15 mouse cellular contexts compared by ENCODE assay signal in genomic region chr5:74160349-74160748, GRCm38 (mm10). TPM values are rescaled to one million over a fixed set of nuclear protein-coding genes. Genes with fewer than 3 reads are reported as not detected.
A peak's percentile ranks its signal among the peaks of the same experiment; 100 is the strongest.
DNase-seq lines count a peak whose midpoint lies in the region; ATAC-seq and TF ChIP-seq lines count a peak whose summit lies in the region.
"Had no signal": no experiment of that assay in that cellular context is flagged by ENCODE, and none has a peak within 500 bp of the region (broad histone marks: within the 10 kb centered on the region; RNA-seq: fewer than 3 reads in every experiment).

No protein-coding gene starts in this region.

- 37% methylated on average over 4 of the region's 4 CpGs for WGBS in heart, embryonic 11.5 days (ENCODE audit: insufficient replicate concordance)
- 40% methylated on average over 4 of the region's 4 CpGs for WGBS in kidney, postnatal 0 days
- WGBS in embryonic facial prominence, embryonic 10.5 days: 65% methylated on average over 4 of the region's 4 CpGs
- 61% methylated on average over 4 of the region's 4 CpGs for WGBS in limb, embryonic 15.5 days

- H3K4me2 ChIP-seq in heart, embryonic 11.5 days: no peak overlapping the region
- no peak overlapping the region for H3K4me2 ChIP-seq in kidney, postnatal 0 days (ENCODE audit: low read length)
- no peak overlapping the region for H3K4me2 ChIP-seq in limb, embryonic 15.5 days
- H3K4me2 ChIP-seq: liver, embryonic 13.5 days; neural tube, embryonic 13.5 days had no signal

- no peak for DNase-seq in heart, adult 8-10 months (ENCODE audit: low spot score)
- DNase-seq in kidney, postnatal 0 days (ENCODE audit: low spot score): no peak
- DNase-seq in kidney, adult 8-10 months: no peak
- DNase-seq in embryonic facial prominence, embryonic 10.5 days (ENCODE audit: low spot score): no peak
- DNase-seq in cerebellum, postnatal 25 days: no peak
- DNase-seq in gastrocnemius, postnatal 25 days: no peak
- DNase-seq: cerebellum, postnatal 14 days; gastrocnemius, adult 2 months; liver, embryonic 13.5 days; retina, postnatal 1 day had no signal

- H3K27me3 ChIP-seq in heart, embryonic 11.5 days (ENCODE audit: control insufficient read depth, insufficient read depth, low read length): no peaks in the 10 kb centered on the region
- H3K27me3 ChIP-seq in kidney, postnatal 0 days (ENCODE audit: insufficient read depth, low read length): no peaks in the 10 kb centered on the region
- H3K27me3 ChIP-seq in embryonic facial prominence, embryonic 10.5 days (replicated peaks; ENCODE audit: low read depth, poor library complexity, severe bottlenecking): no peaks in the 10 kb centered on the region
- no peaks in the 10 kb centered on the region for H3K27me3 ChIP-seq in limb, embryonic 15.5 days
- H3K27me3 ChIP-seq: liver, embryonic 13.5 days; neural tube, embryonic 13.5 days had no signal

- peak overlapping the region; percentile 75 for H3K27ac ChIP-seq in heart, embryonic 11.5 days (ENCODE audit: low read depth, low read length)
- peak overlapping the region; percentile 81 for H3K27ac ChIP-seq in kidney, postnatal 0 days
- H3K27ac ChIP-seq in embryonic facial prominence, embryonic 10.5 days (replicated peaks): peak overlapping the region; percentile 89
- H3K27ac ChIP-seq in limb, embryonic 15.5 days: peak overlapping the region; percentile 83
- H3K27ac ChIP-seq: gastrocnemius, adult 2 months; hindbrain, embryonic 10.5 days; layer of hippocampus, adult 2 months; liver, embryonic 13.5 days; neural tube, embryonic 13.5 days had no signal

- H3K9me3 ChIP-seq in heart, embryonic 11.5 days (replicated peaks; ENCODE audit: control insufficient read depth, low read length): no peaks in the 10 kb centered on the region
- no peaks in the 10 kb centered on the region for H3K9me3 ChIP-seq in kidney, postnatal 0 days (replicated peaks; ENCODE audit: low read length)
- H3K9me3 ChIP-seq in embryonic facial prominence, embryonic 10.5 days: no peaks in the 10 kb centered on the region
- H3K9me3 ChIP-seq in limb, embryonic 15.5 days: no peaks in the 10 kb centered on the region
- H3K9me3 ChIP-seq: hindbrain, embryonic 10.5 days; liver, embryonic 13.5 days; neural tube, embryonic 13.5 days had no signal

- no peak for ATAC-seq in heart, embryonic 11.5 days (replicated peaks; ENCODE audit: insufficient number of reproducible peaks, low FRiP score, low TSS enrichment)
- ATAC-seq in kidney, postnatal 0 days (replicated peaks; ENCODE audit: low FRiP score, low read depth): no peak
- ATAC-seq in limb, embryonic 15.5 days (ENCODE audit: insufficient number of reproducible peaks, low FRiP score, low TSS enrichment, low read depth): no peak

- no peak overlapping the region for H3K9ac ChIP-seq in heart, embryonic 11.5 days (ENCODE audit: low read depth, low read length)
- H3K9ac ChIP-seq in kidney, postnatal 0 days (ENCODE audit: low read depth, low read length): no peak overlapping the region
- no peak overlapping the region for H3K9ac ChIP-seq in limb, embryonic 15.5 days
- H3K9ac ChIP-seq: liver, embryonic 13.5 days; neural tube, embryonic 13.5 days had no signal

- no peaks in the 10 kb centered on the region for H3K36me3 ChIP-seq in heart, embryonic 11.5 days (ENCODE audit: control insufficient read depth, insufficient read depth, low read length)
- no peaks in the 10 kb centered on the region for H3K36me3 ChIP-seq in kidney, postnatal 0 days (ENCODE audit: insufficient read depth, low read length)
- H3K36me3 ChIP-seq in embryonic facial prominence, embryonic 10.5 days (replicated peaks): no peaks in the 10 kb centered on the region
- no peaks in the 10 kb centered on the region for H3K36me3 ChIP-seq in limb, embryonic 15.5 days
- H3K36me3 ChIP-seq: hindbrain, embryonic 10.5 days; liver, embryonic 13.5 days; neural tube, embryonic 13.5 days had no signal

- peaks cover 49% of the 10 kb centered on the region for H3K4me1 ChIP-seq in heart, embryonic 11.5 days (ENCODE audit: control insufficient read depth, insufficient read depth, low read length)
- H3K4me1 ChIP-seq in kidney, postnatal 0 days (replicated peaks; ENCODE audit: insufficient read depth, low read length): peaks cover 31% of the 10 kb centered on the region
- H3K4me1 ChIP-seq in embryonic facial prominence, embryonic 10.5 days: peaks cover 81% of the 10 kb centered on the region
- peaks cover 44% of the 10 kb centered on the region for H3K4me1 ChIP-seq in limb, embryonic 15.5 days

- no peak overlapping the region for H3K4me3 ChIP-seq in heart, embryonic 11.5 days (ENCODE audit: low read depth, low read length)
- H3K4me3 ChIP-seq in kidney, postnatal 0 days (replicated peaks; ENCODE audit: low read depth, low read length): no peak overlapping the region
- H3K4me3 ChIP-seq in embryonic facial prominence, embryonic 10.5 days: no peak overlapping the region
- H3K4me3 ChIP-seq in limb, embryonic 15.5 days: no peak overlapping the region
- H3K4me3 ChIP-seq: gastrocnemius, adult 2 months; hindbrain, embryonic 10.5 days; layer of hippocampus, adult 2 months; liver, embryonic 13.5 days; neural tube, embryonic 13.5 days had no signal

- TF ChIP-seq CTCF in kidney, postnatal 0 days (IDR thresholded peaks at IDR 0.05; ENCODE audit: low read depth): no peak

RNA-seq across cellular contexts. Expression of gene Rasl11b, which starts 34.7 kb away (rescaled TPM):
- polyA plus RNA-seq in heart, embryonic 11.5 days (2014; fragmentation: Nextera tagmentation; extraction: Ambion mirVana): 75.9 and 87.0 TPM in 2 replicates
- total RNA-seq in heart, adult 8-10 months (2022): 10 to 100 TPM; 36.0 to 52.1 (median 41.2) TPM
- polyA plus RNA-seq in kidney, postnatal 0 days (2015; fragmentation: Nextera tagmentation; extraction: Ambion mirVana): 96.5 and 99.9 TPM in 2 replicates
- polyA plus RNA-seq in embryonic facial prominence, embryonic 10.5 days (2016; fragmentation: Nextera tagmentation; extraction: Ambion mirVana): 46.3 and 58.0 TPM in 2 replicates
- 126 and 133 TPM in 2 replicates for polyA plus RNA-seq in limb, embryonic 15.5 days (2015; fragmentation: Nextera tagmentation; extraction: Ambion mirVana)
- 1 to 10 TPM; 2.3 to 2.8 TPM for total RNA-seq in gastrocnemius, postnatal 25 days (2021)
